Mouse (Mus musculus): ENCODE results near the gene Nkx1-2.

DNA sequence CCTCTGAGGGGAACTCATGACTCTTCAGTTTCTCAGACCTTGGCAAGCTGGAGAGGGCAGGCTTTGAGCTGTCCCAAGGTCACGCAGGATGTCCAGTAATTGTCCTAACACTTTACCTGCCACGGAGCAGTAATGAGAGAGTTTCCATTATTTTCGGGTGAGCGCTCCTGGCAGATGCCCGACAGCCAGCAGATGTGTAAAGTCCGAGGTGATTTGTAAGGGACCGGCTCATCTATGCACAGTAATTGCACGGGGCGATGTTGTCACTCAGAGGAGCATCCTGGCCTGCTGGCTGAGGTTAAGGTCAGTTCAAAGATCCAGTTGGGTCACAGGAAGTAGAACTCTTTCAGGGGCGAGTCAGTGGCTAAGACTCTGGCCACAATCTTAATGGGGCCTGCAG is 24.7 kb upstream of the Nkx1-2 start:
- no peak for TF ChIP-seq CTCF (IDR thresholded peaks at IDR 0.05; ENCODE audit: borderline replicate concordance, insufficient read depth, low read length)
- TF ChIP-seq POLR2A (IDR thresholded peaks at IDR 0.05; ENCODE audit: low read depth, low read length) = no peak
